Mouse (Mus musculus) hindbrain, embryonic 12.5 days (tissue): Measurements from ENCODE around the gene Msl3l2. TPM values are rescaled to one million over a fixed set of nuclear protein-coding genes. Genes with fewer than 3 reads are reported as not detected.

Experiments used
- ATAC-seq: fragments of 200-750 bp; cut with Nextera tagmentation; 2 replicates; pipeline ENCODE4 v1.8.0; 2017; ENCODE audit warnings: moderate TSS enrichment; ENCODE audit not compliant: low FRiP score
- H3K27ac ChIP-seq: fragments of 300-500 bp; sonication (generic); 2 replicates; pipeline ENCODE4 v1.5.1; 2016; ENCODE audit warnings: mild to moderate bottlenecking
- H3K27me3 ChIP-seq: fragments of 300-500 bp; sonication (generic); 2 replicates; pipeline ENCODE4 v1.6.1; 2016; ENCODE audit warnings: mild to moderate bottlenecking
- H3K36me3 ChIP-seq: fragments of 300-500 bp; sonication (generic); 2 replicates; pipeline ENCODE4 v1.6.1; 2016; ENCODE audit warnings: mild to moderate bottlenecking
- H3K4me1 ChIP-seq: fragments of 300-500 bp; sonication (generic); 2 replicates; pipeline ENCODE4 v1.6.1; 2016
- H3K4me2 ChIP-seq: fragments of 300-500 bp; sonication (generic); replicated peaks from 2 replicates; pipeline ENCODE4 v1.6.1; 2016; ENCODE audit warnings: mild to moderate bottlenecking
- H3K4me3 ChIP-seq: fragments of 300-500 bp; sonication (generic); 2 replicates; pipeline ENCODE4 v1.5.1; 2016; ENCODE audit warnings: mild to moderate bottlenecking
- H3K9ac ChIP-seq: fragments of 300-500 bp; sonication (generic); 2 replicates; pipeline ENCODE4 v1.6.1; 2016; ENCODE audit warnings: mild to moderate bottlenecking, moderate library complexity
- H3K9me3 ChIP-seq: fragments of 300-500 bp; sonication (generic); replicated peaks from 2 replicates; pipeline ENCODE4 v1.6.1; 2016; ENCODE audit warnings: mild to moderate bottlenecking
- WGBS: fragments of 180-500 bp; shearing (Covaris S2); methylation state at CpG from one replicate; pipeline ENCODE4 v1.1.7; 2016; 5-methylcytosine and 5-hydroxymethylcytosine counted together
- polyA plus RNA-seq: library from polyadenylated mRNA; unstranded; fragments of >200 nt; fragmentation: Nextera tagmentation; extraction: Ambion mirVana; gene quantifications from 2 replicates; pipeline ENCODE4 v1.2.1, GENCODE M21; 2016

Gene Msl3l2
- 12.0 and 12.2 TPM in 2 replicates for polyA plus RNA-seq

GRCm38 (mm10) chr10:56106333-56106995 is at the start of gene Msl3l2:
Gene Msl3l2, plus strand, starts transcription at chr10:56106917.
- Histone ChIP-seq H3K27me3 (no peaks in the 10 kb centered on the region), H3K9ac (no peak within 1 kb of the TSS), H3K4me2 (peak within 1 kb of the TSS; percentile 35), H3K4me1 (peaks cover 8% of the 10 kb centered on the region; the same call in 1 of the 2 replicates), H3K36me3 (no peaks in the 10 kb centered on the region), H3K27ac (no peak within 1 kb of the TSS), H3K9me3 (no peaks in the 10 kb centered on the region), H3K4me3 (no peak within 1 kb of the TSS; the same call in 1 of the 2 replicates)
- 27% methylated on average over 18 of the region's 18 CpGs for WGBS
- peak; percentile 74 for ATAC-seq

GRCm38 (mm10) chr10:56058979-56059422 is 47.7 kb upstream of the Msl3l2 start:
- 39% methylated on average over 3 of the region's 3 CpGs for WGBS
- no peak overlapping the region; the same call in 1 of the 2 replicates for H3K27ac ChIP-seq
- 0 out of 2 replicates have a peak, but pooled peaks have one; percentile 60 for ATAC-seq

GRCm38 (mm10) chr10:56061238-56061830 is 45.4 kb upstream of the Msl3l2 start:
- no peak overlapping the region for H3K4me2 ChIP-seq
- no peaks in the 10 kb centered on the region for H3K36me3 ChIP-seq
- H3K27ac ChIP-seq: no peak overlapping the region
- WGBS: 75% methylated on average over 2 of the region's 2 CpGs
- H3K9me3 ChIP-seq: no peaks in the 10 kb centered on the region
- H3K4me1 ChIP-seq: no peaks in the 10 kb centered on the region
- H3K27me3 ChIP-seq: no peaks in the 10 kb centered on the region
- ATAC-seq: no peak
- H3K4me3 ChIP-seq: no peak overlapping the region
- H3K9ac ChIP-seq: no peak overlapping the region

More at GRCm38 (mm10) chr10:56058979-56059422, 47.7 kb upstream of the Msl3l2 start:
- Histone ChIP-seq H3K27me3 (no peaks in the 10 kb centered on the region), H3K4me3 (no peak overlapping the region), H3K4me1 (no peaks in the 10 kb centered on the region), H3K4me2 (no peak overlapping the region), H3K36me3 (no peaks in the 10 kb centered on the region), H3K9me3 (no peaks in the 10 kb centered on the region), H3K9ac (no peak overlapping the region)

GRCm38 (mm10) chr10:56062746-56063145 is 44.0 kb upstream of the Msl3l2 start:
- Histone ChIP-seq H3K27ac (no peak overlapping the region), H3K9me3 (no peaks in the 10 kb centered on the region), H3K4me3 (no peak overlapping the region), H3K9ac (no peak overlapping the region), H3K27me3 (no peaks in the 10 kb centered on the region), H3K4me1 (no peaks in the 10 kb centered on the region), H3K4me2 (no peak overlapping the region), H3K36me3 (no peaks in the 10 kb centered on the region)
- WGBS: 88% methylated on average over 2 of the region's 2 CpGs
- ATAC-seq: no peak

GRCm38 (mm10) chr10:56089714-56090113 is 17.0 kb upstream of the Msl3l2 start:
- H3K9me3 ChIP-seq: no peaks in the 10 kb centered on the region
- 80% methylated on average over 4 of the region's 4 CpGs for WGBS
- H3K4me3 ChIP-seq: no peak overlapping the region
- H3K9ac ChIP-seq: no peak overlapping the region
- H3K36me3 ChIP-seq: no peaks in the 10 kb centered on the region
- H3K4me2 ChIP-seq: no peak overlapping the region
- ATAC-seq: no peak
- H3K27me3 ChIP-seq: no peaks in the 10 kb centered on the region
- no peaks in the 10 kb centered on the region for H3K4me1 ChIP-seq
- no peak overlapping the region for H3K27ac ChIP-seq

GRCm38 (mm10) chr10:56094586-56094985 is 12.1 kb upstream of the Msl3l2 start:
- H3K27ac ChIP-seq: no peak overlapping the region
- ATAC-seq: no peak
- no peaks in the 10 kb centered on the region for H3K9me3 ChIP-seq
- H3K4me1 ChIP-seq: no peaks in the 10 kb centered on the region
- no peaks in the 10 kb centered on the region for H3K27me3 ChIP-seq
- WGBS: 77% methylated on average over 5 of the region's 5 CpGs
- H3K9ac ChIP-seq: no peak overlapping the region
- H3K36me3 ChIP-seq: no peaks in the 10 kb centered on the region
- no peak overlapping the region for H3K4me2 ChIP-seq
- H3K4me3 ChIP-seq: no peak overlapping the region

- ATAC-seq: no peak
- H3K4me3 ChIP-seq: no peak overlapping the region
- H3K27ac ChIP-seq: no peak overlapping the region
- H3K9ac ChIP-seq: no peak overlapping the region
- H3K36me3 ChIP-seq: no peaks in the 10 kb centered on the region
- H3K9me3 ChIP-seq: no peaks in the 10 kb centered on the region
- H3K4me1 ChIP-seq: no peaks in the 10 kb centered on the region
- H3K27me3 ChIP-seq: no peaks in the 10 kb centered on the region
- no peak overlapping the region for H3K4me2 ChIP-seq
Measured at GRCm38 (mm10) chr10:56096757-56097156, 10.0 kb upstream of the Msl3l2 start.

GRCm38 (mm10) chr10:56099126-56099525 is 7.6 kb upstream of the Msl3l2 start:
- H3K9ac ChIP-seq: no peak overlapping the region
- no peak overlapping the region for H3K4me3 ChIP-seq
- H3K36me3 ChIP-seq: no peaks in the 10 kb centered on the region
- H3K4me1 ChIP-seq: no peaks in the 10 kb centered on the region
- no peaks in the 10 kb centered on the region for H3K27me3 ChIP-seq
- no peak overlapping the region for H3K27ac ChIP-seq
- WGBS: 88% methylated on average over 3 of the region's 3 CpGs
- ATAC-seq: no peak
- no peak overlapping the region for H3K4me2 ChIP-seq
- H3K9me3 ChIP-seq: no peaks in the 10 kb centered on the region

GRCm38 (mm10) chr10:56099641-56100310 is 6.9 kb upstream of the Msl3l2 start:
- Histone ChIP-seq H3K4me2 (no peak overlapping the region), H3K27ac (no peak overlapping the region), H3K36me3 (no peaks in the 10 kb centered on the region), H3K9ac (no peak overlapping the region), H3K4me1 (no peaks in the 10 kb centered on the region), H3K4me3 (no peak overlapping the region), H3K9me3 (no peaks in the 10 kb centered on the region), H3K27me3 (no peaks in the 10 kb centered on the region)
- ATAC-seq: no peak
- 87% methylated on average over 3 of the region's 3 CpGs for WGBS

- Histone ChIP-seq H3K4me1 (peaks cover 8% of the 10 kb centered on the region; the same call in 1 of the 2 replicates), H3K4me3 (no peak overlapping the region; the same call in 1 of the 2 replicates), H3K27ac (no peak overlapping the region), H3K27me3 (no peaks in the 10 kb centered on the region), H3K9ac (no peak overlapping the region), H3K36me3 (no peaks in the 10 kb centered on the region), H3K9me3 (no peaks in the 10 kb centered on the region), H3K4me2 (peak overlapping the region; percentile 35)
- 32% methylated on average over 1 of the region's 1 CpGs for WGBS
- ATAC-seq: peak; percentile 51
Measured at GRCm38 (mm10) chr10:56106996-56107334, 248 bp downstream of the Msl3l2 start.

- no peaks in the 10 kb centered on the region for H3K27me3 ChIP-seq
- WGBS: under 1% methylated on average over 50 of the region's 50 CpGs
- H3K4me1 ChIP-seq: peaks cover 6% of the 10 kb centered on the region; the same call in 1 of the 2 replicates
- no peaks in the 10 kb centered on the region for H3K9me3 ChIP-seq
- ATAC-seq: peak; percentile 95
- H3K9ac ChIP-seq: peak overlapping the region; percentile 82
- peak overlapping the region; percentile 83 for H3K27ac ChIP-seq
- H3K4me3 ChIP-seq: peak overlapping the region; percentile 56
- peak overlapping the region; percentile 89 for H3K4me2 ChIP-seq
- no peaks in the 10 kb centered on the region for H3K36me3 ChIP-seq
Measured at GRCm38 (mm10) chr10:56114951-56115635, 8.4 kb downstream of the Msl3l2 start.

- Histone ChIP-seq H3K4me1 (peaks cover 6% of the 10 kb centered on the region; the same call in 1 of the 2 replicates), H3K4me2 (peak overlapping the region; percentile 89), H3K36me3 (no peaks in the 10 kb centered on the region), H3K9me3 (no peaks in the 10 kb centered on the region), H3K9ac (peak overlapping the region; percentile 82), H3K27ac (peak overlapping the region; percentile 83), H3K4me3 (peak overlapping the region; percentile 56), H3K27me3 (no peaks in the 10 kb centered on the region)
- WGBS: 13% methylated on average over 27 of the region's 27 CpGs
- ATAC-seq: peak; percentile 72
Measured at GRCm38 (mm10) chr10:56115636-56116180, 9.0 kb downstream of the Msl3l2 start.
